Mouse (Mus musculus): ENCODE results near the gene Prmt7. TPM values are rescaled to one million over a fixed set of nuclear protein-coding genes. Genes with fewer than 3 reads are reported as not detected.

Prmt7 gene
- polyA plus RNA-seq, 1 experiment from 2014 or later, result 61.7 TPM

- Histone ChIP-seq H3K9ac (ENCODE audit: low read length) (no peak overlapping the region), H3K4me1 (ENCODE audit: control insufficient read depth, insufficient read depth, low read length) (no peaks in the 10 kb centered on the region), H3K27ac (ENCODE audit: low read depth, low read length) (no peak overlapping the region), H3K9me3 (ENCODE audit: control insufficient read depth, low read length) (no peaks in the 10 kb centered on the region), H3K36me3 (ENCODE audit: control insufficient read depth, insufficient read depth, low read length) (peaks cover 4% of the 10 kb centered on the region), H3K4me3 (ENCODE audit: low read depth, low read length) (no peak overlapping the region), H3K27me3 (ENCODE audit: control insufficient read depth, insufficient read depth, low read length) (no peaks in the 10 kb centered on the region), H3K4me2 (no peak overlapping the region)
- ATAC-seq (ENCODE audit: low FRiP score), result no peak
- 92% methylated on average over 5 of the region's 5 CpGs for WGBS
- peak; percentile 74 for DNase-seq (ENCODE audit: low spot score, missing footprints)
Observed at GRCm38 (mm10) chr8:106237106-106237505, 26.4 kb downstream of the Prmt7 start.

- peaks cover 15% of the 10 kb centered on the region for H3K36me3 ChIP-seq (ENCODE audit: control insufficient read depth, insufficient read depth, low read length)
- H3K27me3 ChIP-seq (ENCODE audit: control insufficient read depth, insufficient read depth, low read length), result no peaks in the 10 kb centered on the region
- H3K9ac ChIP-seq (ENCODE audit: low read length), result no peak overlapping the region
- H3K4me2 ChIP-seq, result no peak overlapping the region
- H3K9me3 ChIP-seq (ENCODE audit: control insufficient read depth, low read length), result no peaks in the 10 kb centered on the region
- DNase-seq (ENCODE audit: low spot score, missing footprints) (peak; percentile 76), ATAC-seq (ENCODE audit: low FRiP score) (no peak)
- H3K27ac ChIP-seq (ENCODE audit: low read depth, low read length), result no peak overlapping the region
- H3K4me1 ChIP-seq (ENCODE audit: control insufficient read depth, insufficient read depth, low read length), result no peaks in the 10 kb centered on the region
- 62% methylated on average over 4 of the region's 4 CpGs for WGBS
- no peak overlapping the region for H3K4me3 ChIP-seq (ENCODE audit: low read depth, low read length)
Observed at GRCm38 (mm10) chr8:106250186-106250585, 39.5 kb downstream of the Prmt7 start.

- 28% methylated on average over 1 of the region's 1 CpGs for WGBS
- ATAC-seq (ENCODE audit: low FRiP score) (no peak), DNase-seq (ENCODE audit: low spot score, missing footprints) (no peak)
- H3K9ac ChIP-seq (ENCODE audit: low read length), result no peak overlapping the region
- H3K36me3 ChIP-seq (ENCODE audit: control insufficient read depth, insufficient read depth, low read length), result no peaks in the 10 kb centered on the region
- no peaks in the 10 kb centered on the region for H3K4me1 ChIP-seq (ENCODE audit: control insufficient read depth, insufficient read depth, low read length)
- H3K9me3 ChIP-seq (ENCODE audit: control insufficient read depth, low read length), result no peaks in the 10 kb centered on the region
- no peak overlapping the region for H3K4me3 ChIP-seq (ENCODE audit: low read depth, low read length)
- no peak overlapping the region for H3K4me2 ChIP-seq
- no peak overlapping the region for H3K27ac ChIP-seq (ENCODE audit: low read depth, low read length)
- no peaks in the 10 kb centered on the region for H3K27me3 ChIP-seq (ENCODE audit: control insufficient read depth, insufficient read depth, low read length)
Observed at GRCm38 (mm10) chr8:106258169-106258568, 47.4 kb downstream of the Prmt7 start.

- no peak overlapping the region for H3K4me3 ChIP-seq (ENCODE audit: low read depth, low read length)
- ATAC-seq (ENCODE audit: low FRiP score) (no peak), DNase-seq (ENCODE audit: low spot score, missing footprints) (no peak)
- H3K4me1 ChIP-seq (ENCODE audit: control insufficient read depth, insufficient read depth, low read length), result no peaks in the 10 kb centered on the region
- no peaks in the 10 kb centered on the region for H3K27me3 ChIP-seq (ENCODE audit: control insufficient read depth, insufficient read depth, low read length)
- H3K36me3 ChIP-seq (ENCODE audit: control insufficient read depth, insufficient read depth, low read length), result no peaks in the 10 kb centered on the region
- H3K4me2 ChIP-seq, result no peak overlapping the region
- no peak overlapping the region for H3K27ac ChIP-seq (ENCODE audit: low read depth, low read length)
- H3K9me3 ChIP-seq (ENCODE audit: control insufficient read depth, low read length), result no peaks in the 10 kb centered on the region
- WGBS, result 91% methylated on average over 10 of the region's 10 CpGs
- H3K9ac ChIP-seq (ENCODE audit: low read length), result no peak overlapping the region
Observed at GRCm38 (mm10) chr8:106259579-106260255, 49.0 kb downstream of the Prmt7 start.

GRCm38 (mm10) chr8:106260894-106261293 lies 50.2 kb downstream of the Prmt7 start:
- 88% methylated on average over 4 of the region's 4 CpGs for WGBS
- no peak overlapping the region for H3K27ac ChIP-seq (ENCODE audit: low read depth, low read length)
- H3K4me3 ChIP-seq (ENCODE audit: low read depth, low read length), result no peak overlapping the region

GRCm38 (mm10) chr8:106262343-106262742 lies 51.6 kb downstream of the Prmt7 start:
- 81% methylated on average over 5 of the region's 5 CpGs for WGBS
- Histone ChIP-seq H3K27me3 (ENCODE audit: control insufficient read depth, insufficient read depth, low read length) (no peaks in the 10 kb centered on the region), H3K9me3 (ENCODE audit: control insufficient read depth, low read length) (no peaks in the 10 kb centered on the region), H3K4me2 (no peak overlapping the region), H3K27ac (ENCODE audit: low read depth, low read length) (no peak overlapping the region), H3K4me1 (ENCODE audit: control insufficient read depth, insufficient read depth, low read length) (no peaks in the 10 kb centered on the region), H3K9ac (ENCODE audit: low read length) (no peak overlapping the region), H3K4me3 (ENCODE audit: low read depth, low read length) (no peak overlapping the region), H3K36me3 (ENCODE audit: control insufficient read depth, insufficient read depth, low read length) (no peaks in the 10 kb centered on the region)
- DNase-seq (ENCODE audit: low spot score, missing footprints), result no peak
- ATAC-seq (ENCODE audit: low FRiP score), result no peak

More at GRCm38 (mm10) chr8:106260894-106261293, 50.2 kb downstream of the Prmt7 start:
- H3K4me2 ChIP-seq, result no peak overlapping the region
- H3K36me3 ChIP-seq (ENCODE audit: control insufficient read depth, insufficient read depth, low read length), result no peaks in the 10 kb centered on the region
- no peaks in the 10 kb centered on the region for H3K27me3 ChIP-seq (ENCODE audit: control insufficient read depth, insufficient read depth, low read length)
- no peaks in the 10 kb centered on the region for H3K4me1 ChIP-seq (ENCODE audit: control insufficient read depth, insufficient read depth, low read length)
- ATAC-seq (ENCODE audit: low FRiP score) (no peak), DNase-seq (ENCODE audit: low spot score, missing footprints) (no peak)
- no peaks in the 10 kb centered on the region for H3K9me3 ChIP-seq (ENCODE audit: control insufficient read depth, low read length)
- no peak overlapping the region for H3K9ac ChIP-seq (ENCODE audit: low read length)

GRCm38 (mm10) chr8:106263928-106264327 lies 53.2 kb downstream of the Prmt7 start:
- Histone ChIP-seq H3K9ac (ENCODE audit: low read length) (no peak overlapping the region), H3K4me2 (no peak overlapping the region), H3K27ac (ENCODE audit: low read depth, low read length) (no peak overlapping the region), H3K9me3 (ENCODE audit: control insufficient read depth, low read length) (no peaks in the 10 kb centered on the region), H3K4me1 (ENCODE audit: control insufficient read depth, insufficient read depth, low read length) (no peaks in the 10 kb centered on the region), H3K4me3 (ENCODE audit: low read depth, low read length) (no peak overlapping the region), H3K36me3 (ENCODE audit: control insufficient read depth, insufficient read depth, low read length) (no peaks in the 10 kb centered on the region), H3K27me3 (ENCODE audit: control insufficient read depth, insufficient read depth, low read length) (no peaks in the 10 kb centered on the region)
- DNase-seq (ENCODE audit: low spot score, missing footprints) (no peak), ATAC-seq (ENCODE audit: low FRiP score) (0 out of 2 replicates have a peak, but pooled peaks have one; percentile 27)
- WGBS, result 91% methylated on average over 4 of the region's 4 CpGs

GRCm38 (mm10) chr8:106265398-106265797 lies 54.7 kb downstream of the Prmt7 start:
- Histone ChIP-seq H3K4me1 (ENCODE audit: control insufficient read depth, insufficient read depth, low read length) (peaks cover 2% of the 10 kb centered on the region), H3K9ac (ENCODE audit: low read length) (no peak overlapping the region), H3K4me3 (ENCODE audit: low read depth, low read length) (no peak overlapping the region), H3K9me3 (ENCODE audit: control insufficient read depth, low read length) (no peaks in the 10 kb centered on the region), H3K4me2 (no peak overlapping the region), H3K27me3 (ENCODE audit: control insufficient read depth, insufficient read depth, low read length) (no peaks in the 10 kb centered on the region), H3K36me3 (ENCODE audit: control insufficient read depth, insufficient read depth, low read length) (no peaks in the 10 kb centered on the region), H3K27ac (ENCODE audit: low read depth, low read length) (no peak overlapping the region)
- ATAC-seq (ENCODE audit: low FRiP score), result no peak
- WGBS, result 85% methylated on average over 17 of the region's 17 CpGs
- DNase-seq (ENCODE audit: low spot score, missing footprints), result no peak

- Histone ChIP-seq H3K4me1 (ENCODE audit: control insufficient read depth, insufficient read depth, low read length) (peaks cover 15% of the 10 kb centered on the region), H3K27me3 (ENCODE audit: control insufficient read depth, insufficient read depth, low read length) (no peaks in the 10 kb centered on the region), H3K9ac (ENCODE audit: low read length) (no peak overlapping the region), H3K4me2 (no peak overlapping the region), H3K4me3 (ENCODE audit: low read depth, low read length) (no peak overlapping the region), H3K27ac (ENCODE audit: low read depth, low read length) (no peak overlapping the region), H3K9me3 (ENCODE audit: control insufficient read depth, low read length) (no peaks in the 10 kb centered on the region), H3K36me3 (ENCODE audit: control insufficient read depth, insufficient read depth, low read length) (no peaks in the 10 kb centered on the region)
- ATAC-seq (ENCODE audit: low FRiP score) (no peak), DNase-seq (ENCODE audit: low spot score, missing footprints) (no peak)
- WGBS, result 78% methylated on average over 5 of the region's 5 CpGs
Observed at GRCm38 (mm10) chr8:106268710-106269346, 58.1 kb downstream of the Prmt7 start.

Measured in midbrain, embryonic 11.5 days (tissue).